Mouse (Mus musculus) gastrocnemius, adult 2 months (tissue): Measurements from ENCODE around the gene Bcl3. TPM values are rescaled to one million over a fixed set of nuclear protein-coding genes. Genes with fewer than 3 reads are reported as not detected.

Source experiments
- DNase-seq: peaks from one replicate; pipeline ENCODE4 v3.0.0; 2022
- H3K27ac ChIP-seq: fragments of 200-600 bp; 2 replicates; pipeline ENCODE4 v1.8.1; 2022; ENCODE audit warnings: mild to moderate bottlenecking
- H3K4me3 ChIP-seq: fragments of 200-600 bp; 2 replicates; pipeline ENCODE4 v1.8.1; 2022; ENCODE audit warnings: mild to moderate bottlenecking, moderate library complexity
- CTCF ChIP-seq: fragments of 200-600 bp; IDR thresholded peaks from 2 replicates; pipeline ENCODE4 v1.8.1; 2022; ENCODE audit warnings: antibody characterized with exemption, mild to moderate bottlenecking, moderate library complexity
- intact Hi-C: fragments of 180-260 bp; cut with DNase I; formaldehyde crosslinking; loops from one replicate; pipeline ENCODE4 v1.15.1; 2025
- long read RNA-seq, 2 experiments: library from polyadenylated mRNA; stranded (forward); transcript quantifications; one replicate each; pipeline ENCODE4 v2.0.0; 2021
- total RNA-seq, 2 experiments: library from RNA; stranded (reverse); gene quantifications; 2 replicates each; pipeline ENCODE4 v1.2.3; 2021

Gene Bcl3
- total RNA-seq: 1 to 10 TPM; 1.3 to 1.5 TPM
- long read RNA-seq, experiment 1: 0 reads
- long read RNA-seq, experiment 2: 0 reads

- no peak for TF ChIP-seq CTCF
- Histone ChIP-seq H3K27ac (peak within 1 kb of the TSS; percentile 86), H3K4me3 (peak within 1 kb of the TSS; percentile 79)
- DNase-seq: peak; percentile 83
- intact Hi-C loops: no loop called here
These were observed at the start of gene Bcl3 for GRCm38 (mm10) chr7:19822604-19823058. Gene Bcl3, minus strand, starts transcription at chr7:19822770.

DNA sequence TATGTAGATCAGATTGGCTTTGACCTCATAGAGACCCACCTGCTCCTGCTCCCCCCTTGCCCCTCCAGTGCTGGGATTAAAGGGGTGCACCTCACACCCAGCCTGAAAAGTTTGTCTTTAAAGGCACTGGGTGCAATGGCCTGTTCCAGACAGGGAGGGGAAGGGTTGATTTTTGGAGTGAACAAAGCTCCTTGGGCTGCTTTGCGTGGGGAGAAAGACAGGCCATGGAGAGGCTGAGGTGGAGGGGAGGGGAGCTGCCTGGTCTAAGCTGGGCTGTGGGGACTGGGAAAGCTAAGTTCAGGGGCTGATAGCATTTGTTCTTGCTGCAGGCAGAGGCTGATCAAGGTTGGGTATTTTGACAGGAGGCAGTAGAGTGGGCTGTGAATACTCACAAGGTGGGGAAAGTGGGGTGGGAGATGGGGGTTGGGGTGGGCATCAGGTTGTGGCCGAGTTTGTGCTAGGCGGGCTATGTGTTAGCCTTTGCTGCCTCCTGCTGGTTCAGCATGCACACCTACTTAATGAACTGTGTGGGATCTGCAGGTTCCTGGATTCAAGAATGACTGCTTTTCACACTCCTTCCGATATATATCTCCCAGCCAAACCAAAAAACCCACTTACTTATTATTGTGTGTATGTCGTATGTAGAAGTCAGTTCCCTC is 49.5 kb upstream of the Bcl3 start:
- DNase-seq: no peak
- TF ChIP-seq CTCF: peak; percentile 58
- Histone ChIP-seq H3K27ac (no peak overlapping the region), H3K4me3 (no peak overlapping the region)
- intact Hi-C loops: no loop called here

DNA sequence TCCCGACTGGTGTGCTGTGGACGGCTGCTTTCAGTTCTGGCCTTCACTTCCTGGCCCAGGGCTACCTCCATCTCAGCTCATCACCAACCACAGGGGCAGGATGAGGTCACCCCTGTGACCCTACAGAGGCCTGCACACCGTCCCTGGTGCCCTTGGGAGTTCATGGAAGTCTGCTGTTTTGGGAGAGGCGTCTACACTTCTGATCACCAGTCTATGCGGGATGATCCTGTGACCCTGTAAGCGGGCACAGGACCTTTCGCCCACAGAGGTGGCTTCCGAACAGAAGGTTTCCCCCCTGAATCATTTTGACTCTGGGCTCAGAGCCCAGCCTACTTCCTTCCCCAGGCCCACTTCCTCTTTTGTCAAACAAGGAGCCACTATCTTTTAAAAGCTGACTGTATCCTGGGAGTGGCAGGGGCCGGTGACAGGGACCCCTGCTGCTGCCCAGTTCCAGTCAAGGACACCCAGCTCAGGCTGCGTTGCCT is 48.6 kb upstream of the Bcl3 start:
- no peak overlapping the region for H3K4me3 ChIP-seq
- intact Hi-C loops: no loop called here
- no peak for TF ChIP-seq CTCF
- H3K27ac ChIP-seq: peak overlapping the region; percentile 51
- DNase-seq: no peak

GRCm38 (mm10) chr7:19867751-19868399 is 45.3 kb upstream of the Bcl3 start:
- DNase-seq: no peak
- intact Hi-C loops: no loop called here
- no peak for TF ChIP-seq CTCF
- H3K27ac ChIP-seq: no peak overlapping the region
- H3K4me3 ChIP-seq: no peak overlapping the region

DNA sequence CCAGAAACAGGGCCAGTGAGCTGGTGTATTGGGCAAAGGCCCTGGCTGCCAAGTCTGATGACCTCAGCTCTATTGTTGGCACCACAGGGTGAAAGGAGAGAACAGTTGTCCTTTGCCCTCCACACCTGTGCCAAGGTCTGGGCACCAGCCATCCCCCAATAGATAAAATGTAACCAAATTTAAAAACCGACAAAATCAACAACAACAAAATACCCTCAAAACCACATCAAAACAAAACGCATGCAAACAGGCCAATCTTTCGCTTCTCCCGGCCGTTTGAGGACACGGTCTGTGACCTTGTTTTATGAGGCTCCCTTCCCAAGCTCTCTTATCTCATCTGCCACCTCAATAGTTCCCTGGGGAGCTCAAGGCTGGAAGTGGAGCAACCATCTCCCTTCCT is 43.9 kb upstream of the Bcl3 start:
- intact Hi-C loops: no loop called here
- no peak for DNase-seq
- Histone ChIP-seq H3K27ac (no peak overlapping the region), H3K4me3 (no peak overlapping the region)
- no peak for TF ChIP-seq CTCF

GRCm38 (mm10) chr7:19865246-19866036 is 42.9 kb upstream of the Bcl3 start:
- intact Hi-C loops: no loop called here
- no peak for TF ChIP-seq CTCF
- no peak overlapping the region for H3K4me3 ChIP-seq
- DNase-seq: no peak
- no peak overlapping the region for H3K27ac ChIP-seq

GRCm38 (mm10) chr7:19864241-19864640 is 41.7 kb upstream of the Bcl3 start:
- peak overlapping the region; percentile 28; the same call in 1 of the 2 replicates for H3K27ac ChIP-seq
- intact Hi-C loops: no loop called here
- TF ChIP-seq CTCF: no peak
- DNase-seq: no peak
- no peak overlapping the region for H3K4me3 ChIP-seq

GRCm38 (mm10) chr7:19861199-19861598 is 38.6 kb upstream of the Bcl3 start, which contains the start of gene Ceacam16:
Gene Ceacam16, minus strand, starts transcription at chr7:19861299.
- TF ChIP-seq CTCF: no peak
- no peak for DNase-seq
- intact Hi-C loops: no loop called here
- no peak within 1 kb of the TSS for H3K4me3 ChIP-seq
- no peak within 1 kb of the TSS for H3K27ac ChIP-seq

DNA sequence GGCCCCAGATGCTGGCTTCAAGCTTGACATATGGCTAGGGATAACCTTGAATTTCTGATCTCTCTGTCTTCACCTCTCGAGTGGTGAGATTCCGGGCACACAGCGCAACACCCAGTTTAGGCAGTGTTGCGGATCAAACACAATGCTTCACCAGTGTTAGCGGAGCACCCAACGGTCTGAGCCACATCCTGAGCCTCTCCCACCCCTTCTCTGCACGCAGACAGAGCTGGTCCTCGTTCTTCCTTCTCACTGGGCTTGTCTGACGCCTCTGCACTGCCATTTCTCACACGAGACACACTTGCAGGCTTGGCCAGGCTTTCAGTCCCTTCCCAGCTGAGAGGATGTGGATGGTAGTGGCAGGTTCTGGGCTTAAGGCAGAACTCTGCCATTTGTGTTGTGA is 37.2 kb upstream of the Bcl3 start:
- DNase-seq: no peak
- intact Hi-C loops: no loop called here
- no peak for TF ChIP-seq CTCF
- no peak overlapping the region for H3K4me3 ChIP-seq
- no peak overlapping the region for H3K27ac ChIP-seq

DNA sequence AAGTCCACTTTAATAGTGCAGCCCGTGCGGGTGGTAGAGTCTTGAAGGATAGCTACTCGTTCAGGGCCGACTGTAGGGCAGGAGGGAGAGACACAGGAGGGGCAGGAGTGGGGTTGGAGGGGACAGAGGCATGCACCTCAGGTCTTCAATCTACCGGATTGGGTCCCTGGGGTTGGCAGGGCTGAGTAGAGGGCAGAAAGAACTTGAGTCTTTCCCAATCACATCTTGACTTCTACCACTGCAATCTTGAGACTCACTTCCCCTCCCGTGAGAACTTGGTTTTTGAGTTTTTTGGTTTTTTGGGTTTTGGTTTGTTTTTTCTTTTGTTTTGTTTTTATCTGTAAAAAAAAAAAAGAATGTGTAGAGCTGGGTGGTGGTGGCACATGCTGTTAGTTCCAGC is 33.7 kb upstream of the Bcl3 start:
- intact Hi-C loops: no loop called here
- no peak for DNase-seq
- no peak for TF ChIP-seq CTCF
- Histone ChIP-seq H3K4me3 (no peak overlapping the region), H3K27ac (no peak overlapping the region)

- no peak overlapping the region for H3K4me3 ChIP-seq
- TF ChIP-seq CTCF: no peak
- DNase-seq: no peak
- intact Hi-C loops: no loop called here
- no peak overlapping the region for H3K27ac ChIP-seq
These were observed 33.1 kb upstream of the Bcl3 start for GRCm38 (mm10) chr7:19855663-19856062.

DNA sequence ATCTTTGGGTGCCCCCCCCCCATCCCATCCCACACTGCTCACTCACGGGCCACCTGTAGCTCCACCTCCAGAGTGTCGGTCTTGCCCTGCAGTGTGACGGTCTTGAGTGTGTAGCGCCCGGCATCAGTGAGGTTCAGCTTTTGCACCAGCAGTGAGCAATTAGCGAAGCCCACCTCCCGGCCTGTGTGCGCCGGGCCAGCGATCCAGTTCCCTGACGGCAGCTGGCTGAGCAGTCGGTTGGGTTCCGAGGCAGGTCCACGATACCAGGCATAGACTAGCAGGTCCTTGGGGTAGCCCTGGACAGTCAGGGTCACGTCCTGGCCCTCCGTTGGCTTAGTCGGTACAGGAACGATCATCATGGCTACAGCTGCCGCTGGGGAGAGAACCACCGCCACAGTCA is 31.0 kb upstream of the Bcl3 start:
- TF ChIP-seq CTCF: no peak
- no peak for DNase-seq
- H3K27ac ChIP-seq: no peak overlapping the region
- H3K4me3 ChIP-seq: no peak overlapping the region
- intact Hi-C loops: no loop called here
